Mouse (Mus musculus): ENCODE data around the gene Gprin2.

- TF ChIP-seq MAX (IDR thresholded peaks at IDR 0.05; ENCODE audit: low read depth) (no peak), USF1 (IDR thresholded peaks at IDR 0.05; ENCODE audit: low read depth) (no peak), MYOG (IDR thresholded peaks at IDR 0.05; ENCODE audit: control insufficient read depth in 1 of 3, insufficient read depth in 1 of 3, insufficient read length in 2 of 3, low read depth in 2 of 3) (no peak), POLR2A (IDR thresholded peaks at IDR 0.05; ENCODE audit: insufficient read length, low read depth) (no peak), POLR2AphosphoS2 (IDR thresholded peaks at IDR 0.05; ENCODE audit: insufficient read length, low read depth) (no peak), MYOD1 (IDR thresholded peaks at IDR 0.05; ENCODE audit: control insufficient read depth in 1 of 3, insufficient read length in 2 of 3, low read depth in 2 of 3) (no peak)
Observed at GRCm38 (mm10) chr14:34152342-34152741, 49.1 kb downstream of the Gprin2 start, which contains the start of gene Npy4r.

Data from myocyte (in vitro differentiated cells).